Mouse (Mus musculus) spleen, adult 2 months (tissue): Measurements from ENCODE around the gene Tsc22d3. TPM values are rescaled to one million over a fixed set of nuclear protein-coding genes. Genes with fewer than 3 reads are reported as not detected.

Source experiments
- DNase-seq, 2 experiments: peaks; one replicate each; pipeline versions ENCODE4 v3.0.0 to v3.0.0-alpha.2; 2012 to 2021; ENCODE audit warnings: low spot score in 2 of 2, low read depth in 1 of 2
- H3K27ac ChIP-seq: fragments of 200-500 bp; 2 replicates; pipeline ENCODE4 v1.5.1; 2012; ENCODE audit warnings: low read length, inconsistent platforms; ENCODE audit not compliant: insufficient read depth
- H3K27me3 ChIP-seq: fragments of 200-500 bp; 2 replicates; pipeline ENCODE4 v1.6.1; 2012; ENCODE audit warnings: mild to moderate bottlenecking, moderate library complexity, low read length, inconsistent platforms; ENCODE audit not compliant: control insufficient read depth, insufficient read depth
- H3K36me3 ChIP-seq: fragments of 200-500 bp; 2 replicates; pipeline ENCODE4 v1.6.1; 2012; ENCODE audit warnings: mild to moderate bottlenecking, low read length, inconsistent platforms; ENCODE audit not compliant: control insufficient read depth, insufficient read depth
- H3K4me1 ChIP-seq: fragments of 200-500 bp; 2 replicates; pipeline ENCODE4 v1.6.1; 2011; ENCODE audit warnings: inconsistent platforms; ENCODE audit not compliant: control insufficient read depth, insufficient read depth, insufficient read length
- H3K4me3 ChIP-seq: fragments of 200-500 bp; 2 replicates; pipeline ENCODE4 v1.5.1; 2011; ENCODE audit warnings: mild to moderate bottlenecking, inconsistent platforms; ENCODE audit not compliant: insufficient read depth, insufficient read length; ENCODE audit errors: extremely low read depth
- CTCF ChIP-seq: fragments of 200-500 bp; IDR thresholded peaks from 2 replicates; pipeline ENCODE4 v1.5.1; 2011; ENCODE audit warnings: mild to moderate bottlenecking, inconsistent platforms; ENCODE audit not compliant: insufficient read depth, insufficient read length, insufficient replicate concordance; ENCODE audit errors: extremely low read depth
- POLR2A ChIP-seq: fragments of 200-500 bp; IDR thresholded peaks from 2 replicates; pipeline ENCODE4 v1.6.1; 2011; ENCODE audit warnings: low read depth, low read length, inconsistent platforms
- WGBS: fragments of 180-500 bp; shearing (Covaris S2); methylation state at CpG from one replicate; pipeline ENCODE4 v1.1.7; 2018; 5-methylcytosine and 5-hydroxymethylcytosine counted together
- polyA plus RNA-seq: library from polyadenylated mRNA; depleted of rRNA; stranded (reverse); fragments of >200 nt; gene quantifications from 2 replicates; pipeline ENCODE4 v1.2.3, GENCODE M21; 2012; rRNA removed

Gene Tsc22d3
- polyA plus RNA-seq, 1 experiment = 173 TPM

GRCm38 (mm10) chrX:140494170-140494569 is 106.3 kb downstream of the Tsc22d3 start:
- WGBS = 84% methylated on average over 6 of the region's 6 CpGs
- DNase-seq = no peak
- Histone ChIP-seq H3K36me3 (no peaks in the 10 kb centered on the region), H3K27ac (no peak overlapping the region), H3K4me3 (no peak overlapping the region), H3K4me1 (no peaks in the 10 kb centered on the region; the same call in 1 of the 2 replicates), H3K27me3 (no peaks in the 10 kb centered on the region)
- no peak for TF ChIP-seq CTCF
- no peak for TF ChIP-seq POLR2A

DNA sequence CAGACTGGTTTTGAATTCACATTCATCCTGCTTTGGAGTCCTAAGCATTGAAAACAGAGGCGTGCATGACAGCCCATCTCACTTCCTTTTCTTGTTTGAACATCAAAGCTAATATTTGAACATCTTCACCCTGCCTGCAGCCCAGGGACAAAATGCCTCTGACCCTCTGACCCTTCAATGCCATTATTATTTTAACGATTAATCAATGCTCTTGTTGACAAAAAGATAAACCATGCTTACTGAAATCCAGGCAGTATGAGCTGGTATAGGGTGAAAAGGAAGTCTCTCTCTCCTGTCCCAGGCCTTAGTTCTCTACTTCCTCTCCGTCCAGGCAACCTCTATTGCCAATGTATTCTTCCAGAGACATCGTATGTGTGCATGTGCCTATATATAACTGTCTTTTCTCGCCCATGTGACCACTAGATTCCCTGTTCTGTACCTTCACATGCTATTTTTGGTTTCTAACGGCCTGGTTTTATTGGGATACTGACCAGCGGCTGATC is 106.9 kb downstream of the Tsc22d3 start:
- no peak for DNase-seq
- 62% methylated on average over 7 of the region's 7 CpGs for WGBS

GRCm38 (mm10) chrX:140491884-140492571 is 108.4 kb downstream of the Tsc22d3 start:
- Histone ChIP-seq H3K4me1 (no peaks in the 10 kb centered on the region; the same call in 1 of the 2 replicates), H3K36me3 (no peaks in the 10 kb centered on the region), H3K27me3 (no peaks in the 10 kb centered on the region), H3K27ac (no peak overlapping the region), H3K4me3 (no peak overlapping the region)
- DNase-seq = peak; percentile 39 to 40
- TF ChIP-seq POLR2A = no peak
- peak; percentile 54; the same call in 1 of the 2 replicates for TF ChIP-seq CTCF
- WGBS = 42% methylated on average over 10 of the region's 10 CpGs

More for the DNA sequence above, 106.9 kb downstream of the Tsc22d3 start:
- Histone ChIP-seq H3K4me3 (no peak overlapping the region), H3K4me1 (no peaks in the 10 kb centered on the region; the same call in 1 of the 2 replicates), H3K36me3 (no peaks in the 10 kb centered on the region), H3K27ac (no peak overlapping the region), H3K27me3 (no peaks in the 10 kb centered on the region)
- no peak for TF ChIP-seq CTCF

GRCm38 (mm10) chrX:140490203-140490602 is 110.3 kb downstream of the Tsc22d3 start:
- WGBS = 83% methylated on average over 3 of the region's 3 CpGs
- Histone ChIP-seq H3K36me3 (no peaks in the 10 kb centered on the region), H3K4me3 (no peak overlapping the region), H3K4me1 (no peaks in the 10 kb centered on the region; the same call in 1 of the 2 replicates), H3K27ac (no peak overlapping the region), H3K27me3 (no peaks in the 10 kb centered on the region)
- TF ChIP-seq POLR2A (no peak), CTCF (no peak)
- no peak for DNase-seq

Other genes with a start within 250 kb of the Tsc22d3 start
- 5.5 and 6.2 TPM in 2 replicates for gene Prps1, start 144.0 kb downstream of the Tsc22d3 start, polyA plus RNA-seq
- 2.4 and 2.6 TPM in 2 replicates for gene Mid2, start 63.9 kb upstream of the Tsc22d3 start, polyA plus RNA-seq
- not detected in 2 replicates for gene Tex13b, start 212.8 kb upstream of the Tsc22d3 start, polyA plus RNA-seq